Mouse (Mus musculus) right cerebral cortex, postnatal 4 days (tissue): ENCODE data around the gene Fbxl16.

Experiments
- DNase-seq: peaks from one replicate; pipeline ENCODE4 v3.0.0-alpha.2; 2022

Gene Fbxl16

GRCm38 (mm10) chr17:25808789-25809605, at the start of gene Fbxl16:
Fbxl16 (plus strand) TSS chr17:25809085.
- DNase-seq: peak; percentile 87

- no peak for DNase-seq
Measured at GRCm38 (mm10) chr17:25760148-25760547, 48.7 kb upstream of the Fbxl16 start.

GRCm38 (mm10) chr17:25761561-25761970, 47.3 kb upstream of the Fbxl16 start:
- no peak for DNase-seq

- DNase-seq: no peak
Measured at GRCm38 (mm10) chr17:25762591-25762990, 46.3 kb upstream of the Fbxl16 start.

- DNase-seq: no peak
Measured at GRCm38 (mm10) chr17:25765886-25766285, 43.0 kb upstream of the Fbxl16 start.

- no peak for DNase-seq
Measured at GRCm38 (mm10) chr17:25769331-25769730, 39.6 kb upstream of the Fbxl16 start.

GRCm38 (mm10) chr17:25773549-25774120, 35.2 kb upstream of the Fbxl16 start, which contains the start of gene Narfl:
Narfl (plus strand) TSS chr17:25773776.
- DNase-seq: peak; percentile 99

- DNase-seq: no peak
Measured at GRCm38 (mm10) chr17:25775318-25776062, 33.4 kb upstream of the Fbxl16 start.

GRCm38 (mm10) chr17:25777948-25778347, 30.9 kb upstream of the Fbxl16 start:
- DNase-seq: no peak

GRCm38 (mm10) chr17:25781339-25781738, 27.5 kb upstream of the Fbxl16 start:
- no peak for DNase-seq

GRCm38 (mm10) chr17:25783086-25783485, 25.8 kb upstream of the Fbxl16 start:
- no peak for DNase-seq

- DNase-seq: no peak
Measured at GRCm38 (mm10) chr17:25783861-25784574, 24.9 kb upstream of the Fbxl16 start.

- peak; percentile 98 for DNase-seq
Measured at GRCm38 (mm10) chr17:25785281-25785745, 23.6 kb upstream of the Fbxl16 start, which contains the start of gene Haghl. Haghl (minus strand) TSS chr17:25785673.

- DNase-seq: no peak
Measured at GRCm38 (mm10) chr17:25786280-25786679, 22.6 kb upstream of the Fbxl16 start, which contains the start of gene Ccdc78. Ccdc78 (plus strand) TSS chr17:25786580.

- DNase-seq: no peak
Measured at GRCm38 (mm10) chr17:25786781-25787504, 21.9 kb upstream of the Fbxl16 start.

- no peak for DNase-seq
Measured at GRCm38 (mm10) chr17:25791320-25791842, 17.5 kb upstream of the Fbxl16 start.

GRCm38 (mm10) chr17:25791843-25792527, 16.9 kb upstream of the Fbxl16 start:
- DNase-seq: peak; percentile 85

- peak; percentile 77 for DNase-seq
Measured at GRCm38 (mm10) chr17:25792615-25793014, 16.3 kb upstream of the Fbxl16 start, which contains the start of gene Fam173a. Fam173a (minus strand) TSS chr17:25792901.

- no peak for DNase-seq
Measured at GRCm38 (mm10) chr17:25794197-25794596, 14.7 kb upstream of the Fbxl16 start.

- no peak for DNase-seq
Measured at GRCm38 (mm10) chr17:25794998-25795397, 13.9 kb upstream of the Fbxl16 start.

- no peak for DNase-seq
Measured at GRCm38 (mm10) chr17:25795609-25796092, 13.2 kb upstream of the Fbxl16 start, which contains the start of gene AC134908.4. AC134908.4 (minus strand) TSS chr17:25795659.
